Mouse (Mus musculus) macrophage (primary cell): ENCODE measurements around the gene Sdccag8. TPM values are rescaled to one million over a fixed set of nuclear protein-coding genes. Genes with fewer than 3 reads are reported as not detected.
"Not testable (repeated sequence)": the region's sequence is repeated elsewhere in the genome, so short reads cannot be mapped to it uniquely, and the experiment has no call there.

Source experiments
- H3K27ac ChIP-seq: fragments of 350-480 bp; formaldehyde crosslinking; 2 replicates; pipeline ENCODE4 v1.9.0; 2021
- H3K36me3 ChIP-seq: fragments of 350-480 bp; formaldehyde crosslinking; 2 replicates; pipeline ENCODE4 v1.9.0; 2021; ENCODE audit errors: inconsistent target
- H3K4me3 ChIP-seq: fragments of 350-480 bp; formaldehyde crosslinking; 2 replicates; pipeline ENCODE4 v1.9.0; 2021; ENCODE audit errors: inconsistent target
- H3K79me2 ChIP-seq: fragments of 350-480 bp; formaldehyde crosslinking; 2 replicates; pipeline ENCODE4 v1.9.0; 2021; ENCODE audit errors: inconsistent target
- WGBS: methylation state at CpG from one replicate; pipeline ENCODE4 v1.1.7; 2026; ENCODE audit warnings: inconsistent platforms; ENCODE audit not compliant: missing documents; 5-methylcytosine and 5-hydroxymethylcytosine counted together
- polyA plus RNA-seq: library from polyadenylated mRNA; stranded (reverse); fragments of 250-400 nt; gene quantifications from 3 replicates; pipeline ENCODE4 v1.2.4, GENCODE M21; 2018; ENCODE audit warnings: inconsistent platforms

Gene Sdccag8
- polyA plus RNA-seq, 1 experiment from 2014 or later: 28.0 TPM

GRCm38 (mm10) chr1:176930981-176931500 is 116.6 kb downstream of the Sdccag8 start:
- Histone ChIP-seq H3K4me3 (no peak overlapping the region), H3K36me3 (no peaks in the 10 kb centered on the region)
- WGBS: 92% methylated on average over 4 of the region's 4 CpGs

DNA sequence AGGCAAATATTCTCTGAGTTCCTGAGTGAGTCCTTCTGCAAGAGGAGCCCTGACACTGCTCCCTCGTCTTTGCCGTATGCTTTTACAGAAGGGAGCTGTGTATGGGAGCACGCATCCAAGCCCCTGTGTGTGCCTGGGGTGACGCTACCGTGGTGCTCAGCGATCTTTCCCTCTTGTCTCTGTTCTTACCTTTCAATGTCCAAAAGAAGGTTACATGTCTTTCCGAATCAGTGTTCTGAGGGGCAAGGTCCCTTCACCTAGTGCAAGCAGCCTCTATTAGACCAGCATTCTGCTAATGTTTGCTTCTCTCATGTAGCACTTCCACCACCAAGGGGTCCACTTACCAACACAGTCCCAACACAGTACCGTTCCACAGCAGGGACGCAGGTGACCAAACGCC is 117.1 kb downstream of the Sdccag8 start:
- Histone ChIP-seq H3K36me3 (no peaks in the 10 kb centered on the region), H3K27ac (no peak overlapping the region), H3K79me2 (no peaks in the 10 kb centered on the region), H3K4me3 (no peak overlapping the region)
- WGBS: 95% methylated on average over 9 of the region's 10 CpGs

More at GRCm38 (mm10) chr1:176930981-176931500, 116.6 kb downstream of the Sdccag8 start:
- Histone ChIP-seq H3K79me2 (no peaks in the 10 kb centered on the region), H3K27ac (no peak overlapping the region)

DNA sequence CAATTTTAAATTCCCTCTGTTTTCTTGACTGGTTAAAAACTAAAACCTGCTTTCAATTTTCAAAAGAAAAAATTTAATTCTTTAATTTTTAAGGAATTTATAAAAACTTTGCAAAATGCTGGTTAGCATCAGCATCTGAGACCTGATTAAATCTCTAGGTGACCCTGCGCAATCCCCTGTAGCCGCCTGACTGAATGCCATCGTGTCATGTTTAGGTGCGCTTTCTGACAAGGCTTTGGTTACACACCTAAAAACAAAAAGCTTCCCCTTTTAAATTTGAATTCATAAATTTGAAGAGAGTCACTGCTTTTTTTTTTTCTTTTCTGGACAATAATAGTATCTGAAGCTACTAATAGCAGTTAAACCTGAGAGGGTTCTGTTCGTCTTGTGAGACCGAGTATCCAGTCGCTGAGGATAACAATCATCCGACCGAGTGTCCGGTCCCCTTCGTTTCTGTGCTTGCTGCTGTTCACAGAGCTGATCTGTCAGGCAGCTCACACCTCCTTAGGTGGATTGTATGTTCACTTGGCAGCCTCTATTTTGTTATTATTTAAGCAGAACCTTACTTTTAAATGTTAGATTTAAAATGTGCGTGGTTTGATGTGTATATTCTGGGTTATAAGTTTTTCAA is 118.0 kb downstream of the Sdccag8 start:
- 83% methylated on average over 12 of the region's 12 CpGs for WGBS
- no peak overlapping the region for H3K27ac ChIP-seq
- no peaks in the 10 kb centered on the region for H3K79me2 ChIP-seq
- no peak overlapping the region for H3K4me3 ChIP-seq
- H3K36me3 ChIP-seq: no peaks in the 10 kb centered on the region

GRCm38 (mm10) chr1:176933319-176933718 is 118.9 kb downstream of the Sdccag8 start:
- H3K27ac ChIP-seq: no peak overlapping the region
- H3K79me2 ChIP-seq: no peaks in the 10 kb centered on the region
- no peak overlapping the region for H3K4me3 ChIP-seq
- no peaks in the 10 kb centered on the region for H3K36me3 ChIP-seq
- 14% methylated on average over 7 of the region's 7 CpGs for WGBS

GRCm38 (mm10) chr1:176934043-176934762 is 119.7 kb downstream of the Sdccag8 start:
- H3K27ac ChIP-seq: no peak overlapping the region
- WGBS: 73% methylated on average over 13 of the region's 13 CpGs
- no peaks in the 10 kb centered on the region for H3K36me3 ChIP-seq
- no peak overlapping the region for H3K4me3 ChIP-seq
- H3K79me2 ChIP-seq: no peaks in the 10 kb centered on the region

GRCm38 (mm10) chr1:176939901-176940341 is 125.5 kb downstream of the Sdccag8 start:
- H3K79me2 ChIP-seq: no peaks in the 10 kb centered on the region
- no peaks in the 10 kb centered on the region for H3K36me3 ChIP-seq
- no peak overlapping the region for H3K27ac ChIP-seq
- H3K4me3 ChIP-seq: no peak overlapping the region
- 87% methylated on average over 5 of the region's 8 CpGs for whole genome bisulfite sequencing

DNA sequence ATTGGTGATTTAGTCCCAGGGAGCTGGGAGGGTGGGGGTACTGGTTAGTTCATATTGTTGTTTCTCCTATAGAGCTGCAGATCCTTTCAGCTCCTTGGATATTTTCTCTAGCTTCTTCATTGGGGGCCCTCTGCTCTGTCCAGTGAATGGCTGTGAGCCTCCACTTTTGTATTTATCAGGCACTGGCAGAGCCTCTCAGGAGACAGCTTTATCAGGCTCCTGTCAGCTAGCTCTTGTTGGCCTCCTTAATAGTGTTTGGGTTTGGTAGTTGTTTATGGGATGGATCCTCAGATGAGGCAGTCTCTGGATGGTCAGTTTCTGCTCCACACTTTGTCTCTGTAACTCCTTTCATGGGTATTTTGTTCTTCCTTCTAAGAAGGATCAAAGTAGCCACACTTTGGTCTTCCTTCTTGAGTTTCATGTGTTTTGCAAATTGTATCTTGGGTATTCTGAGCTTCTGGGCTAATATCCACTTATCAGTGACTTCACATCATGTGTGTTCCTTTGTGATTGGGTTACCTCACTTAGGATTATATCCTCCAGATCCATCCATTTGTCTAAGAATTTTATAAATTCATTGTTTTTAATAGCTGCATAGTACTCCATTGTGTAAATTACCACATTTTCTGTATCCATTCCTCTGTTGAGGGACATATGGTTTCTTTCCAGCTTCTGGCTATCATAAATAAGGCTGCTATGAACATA is 127.0 kb downstream of the Sdccag8 start:
- H3K27ac ChIP-seq, H3K36me3 ChIP-seq, H3K4me3 ChIP-seq, H3K79me2 ChIP-seq: not testable (repeated sequence)

- Histone ChIP-seq H3K36me3 (peaks cover 15% of the 10 kb centered on the region; the same call in 1 of the 2 replicates), H3K27ac (no peak overlapping the region), H3K79me2 (no peaks in the 10 kb centered on the region), H3K4me3 (no peak overlapping the region)
- 95% methylated on average over 3 of the region's 5 CpGs for WGBS
Measured at GRCm38 (mm10) chr1:176943126-176943525, 128.7 kb downstream of the Sdccag8 start.

DNA sequence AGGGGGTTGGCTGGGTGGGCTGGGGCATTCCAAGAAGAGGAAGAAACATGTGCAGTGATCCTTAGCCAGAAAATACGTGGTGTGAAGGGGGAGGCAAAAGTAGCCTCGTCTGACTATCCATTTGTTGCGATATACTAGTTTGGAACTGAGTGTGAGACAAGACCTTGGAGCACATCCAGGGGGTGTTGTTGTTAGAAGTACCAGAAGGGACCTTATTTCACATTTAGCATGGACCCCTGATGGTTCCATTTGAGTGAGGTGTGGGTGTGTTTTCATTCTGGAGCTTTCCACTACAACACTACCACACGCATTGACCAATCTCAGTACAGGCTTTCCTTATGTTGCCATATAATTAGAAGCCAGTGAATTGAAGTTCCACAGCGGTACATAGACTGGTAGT is 129.5 kb downstream of the Sdccag8 start:
- 92% methylated on average over 5 of the region's 5 CpGs for WGBS
- H3K79me2 ChIP-seq: no peaks in the 10 kb centered on the region
- no peak overlapping the region for H3K27ac ChIP-seq
- no peak overlapping the region for H3K4me3 ChIP-seq
- H3K36me3 ChIP-seq: peaks cover 17% of the 10 kb centered on the region; the same call in 1 of the 2 replicates

DNA sequence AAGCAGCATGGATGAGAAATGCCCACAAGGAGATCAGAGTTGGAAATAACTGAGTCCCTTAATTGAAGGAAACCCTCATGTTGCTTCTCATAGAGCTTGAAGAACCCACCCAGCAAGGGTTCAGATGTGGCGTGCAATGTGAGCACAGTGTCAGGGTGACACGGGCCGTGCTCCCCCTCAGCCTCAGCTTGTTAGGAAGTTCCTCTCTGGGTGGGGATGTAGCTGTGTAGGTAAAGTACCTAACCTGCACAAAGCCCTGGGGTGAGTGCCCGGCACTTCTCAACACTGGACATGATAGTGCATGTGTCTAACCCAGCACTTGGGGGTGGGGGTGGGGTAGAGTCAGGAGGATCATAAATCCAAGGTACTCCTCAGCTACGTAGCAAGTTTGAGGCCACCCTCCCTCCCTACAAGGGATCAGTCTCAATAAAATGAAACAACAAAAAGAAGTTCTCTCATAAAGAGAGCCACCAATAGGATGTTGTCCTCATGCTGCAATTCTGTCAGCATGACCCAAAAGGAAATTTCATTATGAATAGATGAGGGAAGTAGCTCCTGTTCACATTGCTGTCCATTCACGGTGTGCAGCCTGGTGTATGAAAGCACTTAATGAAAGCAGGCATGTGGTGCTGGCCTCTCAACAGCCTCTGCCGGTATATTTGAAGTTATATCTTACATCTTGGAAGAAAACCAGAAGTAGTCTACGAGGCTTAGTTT is 130.2 kb downstream of the Sdccag8 start:
- no peak overlapping the region for H3K27ac ChIP-seq
- H3K36me3 ChIP-seq: peaks cover 22% of the 10 kb centered on the region; the same call in 1 of the 2 replicates
- no peak overlapping the region for H3K4me3 ChIP-seq
- no peaks in the 10 kb centered on the region for H3K79me2 ChIP-seq
- 74% methylated on average over 8 of the region's 8 CpGs for WGBS

DNA sequence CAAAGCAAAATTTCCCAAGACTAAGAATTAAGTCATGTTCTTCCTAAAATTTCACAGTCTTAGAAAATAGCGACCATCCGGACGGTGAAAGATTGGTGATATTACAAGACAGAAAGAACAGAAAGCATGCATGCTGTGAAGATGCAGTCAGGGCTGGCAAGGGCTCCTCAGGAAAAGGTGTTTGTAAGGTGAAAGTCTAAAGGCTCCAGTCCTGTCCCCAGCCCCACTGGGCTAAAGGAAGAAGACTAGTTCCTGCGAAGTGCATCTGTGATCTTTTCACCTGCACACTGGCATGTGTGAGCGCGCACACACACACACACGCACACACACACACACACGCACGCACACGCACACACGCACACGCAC is 130.7 kb downstream of the Sdccag8 start:
- Histone ChIP-seq H3K4me3 (no peak overlapping the region), H3K79me2 (no peaks in the 10 kb centered on the region), H3K36me3 (peaks cover 22% of the 10 kb centered on the region; the same call in 1 of the 2 replicates), H3K27ac (no peak overlapping the region)
- WGBS: 82% methylated on average over 3 of the region's 12 CpGs

DNA sequence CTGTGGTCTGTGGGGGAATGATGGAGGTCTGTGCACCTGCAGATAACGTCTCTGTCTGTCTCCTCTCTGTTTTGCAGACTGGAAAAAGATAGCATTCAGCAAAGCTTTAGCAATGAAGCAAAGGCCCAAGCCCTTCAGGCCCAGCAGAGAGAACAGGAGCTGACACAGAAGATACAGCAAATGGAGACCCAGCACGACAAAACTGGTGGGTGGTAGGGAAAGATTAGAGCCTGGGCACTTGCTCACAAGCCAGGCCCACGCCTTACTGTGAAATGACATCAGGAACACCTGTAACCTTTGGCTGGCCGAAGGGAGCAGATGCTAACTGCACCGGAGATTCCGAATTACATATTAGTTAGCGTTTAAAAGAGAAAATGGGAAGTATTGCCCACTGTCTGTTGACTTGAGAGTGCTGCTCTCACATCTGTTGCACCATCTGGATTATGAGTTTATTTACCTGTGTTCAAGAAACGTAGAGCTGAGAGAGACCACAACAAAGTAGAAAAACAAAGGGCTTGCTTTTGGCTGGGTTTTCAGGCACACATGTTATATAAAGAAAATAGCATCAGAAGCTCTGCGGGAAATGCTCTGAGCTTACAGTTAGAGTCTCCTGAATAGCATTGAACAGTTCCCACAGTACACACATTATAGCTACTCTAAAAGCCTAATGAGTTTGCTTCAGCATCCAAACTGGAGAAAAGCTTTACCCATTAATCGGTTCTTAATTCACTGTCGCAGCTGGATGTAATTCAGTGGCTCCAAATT is 131.8 kb downstream of the Sdccag8 start:
- H3K27ac ChIP-seq: no peak overlapping the region

GRCm38 (mm10) chr1:176946796-176947181 is 132.3 kb downstream of the Sdccag8 start:
- WGBS: 96% methylated on average over 7 of the region's 7 CpGs
- Histone ChIP-seq H3K27ac (no peak overlapping the region), H3K79me2 (no peaks in the 10 kb centered on the region), H3K36me3 (peaks cover 22% of the 10 kb centered on the region; the same call in 1 of the 2 replicates), H3K4me3 (no peak overlapping the region)

More for the DNA sequence above, 131.8 kb downstream of the Sdccag8 start:
- no peaks in the 10 kb centered on the region for H3K79me2 ChIP-seq
- H3K36me3 ChIP-seq: peaks cover 22% of the 10 kb centered on the region; the same call in 1 of the 2 replicates
- 92% methylated on average over 11 of the region's 11 CpGs for WGBS
- H3K4me3 ChIP-seq: no peak overlapping the region

GRCm38 (mm10) chr1:176948861-176949260 is 134.4 kb downstream of the Sdccag8 start:
- no peak overlapping the region for H3K27ac ChIP-seq
- no peak overlapping the region for H3K4me3 ChIP-seq
- H3K36me3 ChIP-seq: peaks cover 22% of the 10 kb centered on the region; the same call in 1 of the 2 replicates
- 91% methylated on average over 6 of the region's 6 CpGs for WGBS
- no peaks in the 10 kb centered on the region for H3K79me2 ChIP-seq
